Mouse (Mus musculus) intestine, embryonic 16.5 days (tissue): Measurements from ENCODE around the gene Vamp2. TPM values are rescaled to one million over a fixed set of nuclear protein-coding genes. Genes with fewer than 3 reads are reported as not detected.

ENCODE experiments used
- ATAC-seq: fragments of 200-750 bp; cut with Nextera tagmentation; 2 replicates; pipeline ENCODE4 v1.8.0; 2017; ENCODE audit warnings: moderate TSS enrichment, moderate library complexity
- H3K27ac ChIP-seq: fragments of 300-500 bp; sonication (generic); 2 replicates; pipeline ENCODE4 v1.5.1; 2014; ENCODE audit warnings: mild to moderate bottlenecking, low read length
- H3K27me3 ChIP-seq: fragments of 300-500 bp; sonication (generic); replicated peaks from 2 replicates; pipeline ENCODE4 v1.6.1; 2014; ENCODE audit warnings: low read length, control low read depth, mixed read lengths; ENCODE audit not compliant: control insufficient read depth, insufficient read depth
- H3K36me3 ChIP-seq: fragments of 300-500 bp; sonication (generic); 2 replicates; pipeline ENCODE4 v1.6.1; 2014; ENCODE audit warnings: low read length, control low read depth; ENCODE audit not compliant: control insufficient read depth, insufficient read depth
- H3K4me1 ChIP-seq: fragments of 300-500 bp; sonication (generic); 2 replicates; pipeline ENCODE4 v1.6.1; 2014; ENCODE audit warnings: low read length, control low read depth, mixed read lengths; ENCODE audit not compliant: control insufficient read depth, insufficient read depth
- H3K4me2 ChIP-seq: fragments of 300-500 bp; sonication (generic); 2 replicates; pipeline ENCODE4 v1.6.1; 2014; ENCODE audit warnings: low read depth, low read length, control low read depth
- H3K4me3 ChIP-seq: fragments of 300-500 bp; sonication (generic); 2 replicates; pipeline ENCODE4 v1.5.1; 2014; ENCODE audit warnings: mild to moderate bottlenecking, low read length
- H3K9ac ChIP-seq: fragments of 300-500 bp; sonication (generic); 2 replicates; pipeline ENCODE4 v1.6.1; 2014; ENCODE audit warnings: low read depth, low read length
- H3K9me3 ChIP-seq: fragments of 300-500 bp; sonication (generic); 2 replicates; pipeline ENCODE4 v1.6.1; 2016; ENCODE audit warnings: low read length, control low read depth; ENCODE audit not compliant: control insufficient read depth
- WGBS: fragments of 180-500 bp; shearing (Covaris S2); extraction: QIAGEN DNeasy Blood & Tissue Kit; methylation state at CpG from one replicate; pipeline ENCODE4 v1.1.7; 2014; 5-methylcytosine and 5-hydroxymethylcytosine counted together
- polyA plus RNA-seq: library from polyadenylated mRNA; unstranded; fragments of >200 nt; fragmentation: Nextera tagmentation; extraction: Ambion mirVana; gene quantifications from 2 replicates; pipeline ENCODE4 v1.2.1, GENCODE M21; 2015

Vamp2 gene
- polyA plus RNA-seq, 1 experiment from 2014 or later = 65.8 TPM

DNA sequence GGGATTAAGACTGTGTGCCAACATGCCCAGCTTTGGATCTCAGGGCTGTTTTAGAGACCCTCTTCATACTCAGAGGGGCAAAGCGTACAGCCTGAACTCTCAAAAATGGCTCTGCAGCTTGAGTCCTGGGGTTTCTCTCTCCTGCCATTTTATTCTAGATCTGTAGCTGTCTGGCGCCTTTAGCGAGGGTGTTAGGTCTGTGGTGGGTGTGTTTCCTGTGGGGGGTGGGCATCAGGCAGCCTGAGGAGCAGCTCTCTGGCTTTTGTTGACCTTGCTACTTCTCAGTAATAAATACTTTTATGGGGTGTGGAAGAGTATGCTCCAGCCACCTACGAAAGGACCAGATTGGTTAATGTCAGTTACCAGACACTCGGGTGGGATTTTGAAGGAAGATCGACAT is 10.2 kb upstream of the Vamp2 start:
- Histone ChIP-seq H3K4me1 (peaks cover 7% of the 10 kb centered on the region; the same call in 1 of the 2 replicates), H3K27ac (no peak overlapping the region), H3K9me3 (no peaks in the 10 kb centered on the region), H3K4me3 (no peak overlapping the region), H3K9ac (no peak overlapping the region), H3K27me3 (no peaks in the 10 kb centered on the region), H3K36me3 (no peaks in the 10 kb centered on the region), H3K4me2 (no peak overlapping the region)
- 61% methylated on average over 6 of the region's 6 CpGs for WGBS
- ATAC-seq = no peak

DNA sequence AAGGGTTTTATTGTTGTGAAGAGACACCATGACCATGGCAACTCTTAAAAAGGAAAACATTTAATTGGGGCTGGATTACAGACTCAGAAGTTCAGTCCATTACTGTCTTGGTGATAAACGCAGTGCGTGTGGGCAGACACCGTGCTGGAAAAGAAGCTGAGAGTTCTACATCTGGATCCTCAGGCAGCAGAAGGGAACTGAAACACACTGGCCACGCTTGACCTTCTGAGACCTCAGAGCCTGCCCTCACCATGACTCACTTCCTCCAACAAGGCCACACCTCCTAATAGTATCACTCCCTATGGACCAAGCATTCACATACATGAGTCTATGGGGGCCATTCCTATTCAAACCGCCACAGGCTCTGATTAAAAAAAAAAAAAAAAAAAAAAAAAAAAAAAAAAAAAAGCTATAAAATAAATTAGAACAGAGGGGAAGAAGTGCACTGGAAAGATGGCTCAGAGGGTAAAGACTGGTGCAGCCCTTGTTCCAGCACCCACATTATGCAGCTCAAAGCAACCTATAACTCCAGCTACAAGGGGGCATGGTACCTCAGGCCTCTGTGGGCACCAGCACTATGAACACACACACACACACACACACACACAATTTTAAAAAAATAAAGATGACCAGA is 9.4 kb upstream of the Vamp2 start:
- no peak overlapping the region for H3K4me2 ChIP-seq
- no peak overlapping the region for H3K9ac ChIP-seq
- 65% methylated on average over 5 of the region's 5 CpGs for WGBS
- H3K4me3 ChIP-seq = no peak overlapping the region
- H3K4me1 ChIP-seq = peaks cover 7% of the 10 kb centered on the region; the same call in 1 of the 2 replicates
- no peak overlapping the region for H3K27ac ChIP-seq
- H3K36me3 ChIP-seq = no peaks in the 10 kb centered on the region
- no peaks in the 10 kb centered on the region for H3K27me3 ChIP-seq
- H3K9me3 ChIP-seq = no peaks in the 10 kb centered on the region
- no peak for ATAC-seq

DNA sequence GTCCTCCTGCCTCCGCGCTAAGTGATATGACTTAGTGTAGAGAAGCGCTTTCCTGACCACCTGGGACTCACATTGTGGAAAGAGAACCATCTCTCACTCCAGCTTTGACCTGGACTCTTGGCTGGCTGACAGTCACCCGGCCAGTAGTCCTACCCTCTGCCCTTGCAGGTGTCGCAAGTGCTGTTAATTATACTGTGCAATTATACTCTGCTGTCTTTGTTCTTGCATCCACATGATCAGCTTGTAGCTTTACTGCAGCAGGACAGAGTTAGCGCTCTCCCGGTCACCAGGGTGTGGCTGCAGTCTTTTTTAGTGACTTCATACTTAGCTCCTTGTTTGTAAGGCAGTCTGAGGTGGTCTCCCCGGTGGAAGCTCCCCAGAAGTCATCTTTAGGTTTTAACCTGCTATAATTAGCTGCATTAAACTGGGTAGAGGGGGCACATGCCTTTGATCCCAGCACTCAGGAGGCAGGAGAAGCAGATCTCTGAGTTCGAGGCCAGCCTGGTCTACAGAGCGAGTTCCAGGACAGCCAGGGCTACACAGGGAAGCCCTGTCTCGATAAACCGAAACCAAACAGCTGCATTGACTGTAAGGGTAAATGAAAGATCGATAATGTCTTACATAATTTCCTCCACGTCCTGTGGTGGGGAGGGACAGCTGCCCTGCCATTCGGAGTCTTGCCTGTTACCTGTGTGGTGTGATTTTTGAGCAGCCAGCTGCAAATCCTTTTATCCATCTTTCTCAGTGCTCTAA is 8.0 kb upstream of the Vamp2 start:
- H3K9me3 ChIP-seq = no peaks in the 10 kb centered on the region
- H3K36me3 ChIP-seq = no peaks in the 10 kb centered on the region
- no peak overlapping the region for H3K9ac ChIP-seq
- H3K27ac ChIP-seq = peak overlapping the region; percentile 14; the same call in 1 of the 2 replicates
- WGBS = 75% methylated on average over 15 of the region's 15 CpGs
- peak; percentile 83 for ATAC-seq
- H3K27me3 ChIP-seq = no peaks in the 10 kb centered on the region
- no peaks in the 10 kb centered on the region for H3K4me1 ChIP-seq
- no peak overlapping the region for H3K4me3 ChIP-seq
- H3K4me2 ChIP-seq = no peak overlapping the region

DNA sequence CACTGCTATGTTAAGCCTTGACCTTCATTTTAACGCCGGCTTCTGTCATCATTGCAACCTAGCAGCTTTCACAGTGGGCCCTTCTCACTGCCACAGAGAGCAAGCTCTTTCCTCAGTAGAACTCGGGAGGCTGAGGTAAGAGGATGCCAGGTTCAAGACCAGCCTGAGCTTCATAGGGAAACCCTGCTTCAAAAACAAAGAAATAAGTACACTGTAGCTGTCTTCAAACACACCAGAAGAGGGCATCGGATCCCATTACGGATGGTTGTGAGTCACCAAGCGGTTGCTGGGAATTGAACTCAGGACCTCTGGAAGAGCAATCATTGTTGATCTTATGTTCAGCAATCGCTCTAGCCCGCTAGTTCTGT is 7.5 kb upstream of the Vamp2 start:
- WGBS = 86% methylated on average over 8 of the region's 8 CpGs
- H3K9me3 ChIP-seq = no peaks in the 10 kb centered on the region
- H3K27me3 ChIP-seq = no peaks in the 10 kb centered on the region
- no peak overlapping the region for H3K27ac ChIP-seq
- H3K4me2 ChIP-seq = no peak overlapping the region
- no peaks in the 10 kb centered on the region for H3K4me1 ChIP-seq
- H3K36me3 ChIP-seq = no peaks in the 10 kb centered on the region
- H3K9ac ChIP-seq = no peak overlapping the region
- H3K4me3 ChIP-seq = no peak overlapping the region
- ATAC-seq = no peak

DNA sequence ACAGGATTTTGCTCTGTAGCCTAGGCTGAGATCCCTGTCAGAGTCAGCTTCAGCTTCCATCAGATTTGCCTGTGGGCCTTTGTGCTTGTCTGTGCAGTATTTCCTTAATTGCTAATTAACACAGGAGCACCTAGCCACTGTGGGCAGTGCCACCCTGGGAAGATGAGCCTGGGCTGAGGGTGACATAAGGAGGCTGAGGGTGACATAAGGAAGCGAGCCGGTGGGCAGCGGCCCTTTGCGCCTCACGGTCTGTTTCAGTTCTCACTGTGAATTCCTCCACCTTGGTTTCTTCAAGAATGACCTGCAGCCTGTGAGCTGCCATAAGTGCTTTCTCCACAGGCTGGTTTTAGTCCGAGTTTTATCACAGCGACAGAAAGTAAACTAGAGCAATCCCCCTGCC is 6.7 kb upstream of the Vamp2 start:
- 83% methylated on average over 7 of the region's 7 CpGs for WGBS
- Histone ChIP-seq H3K4me1 (no peaks in the 10 kb centered on the region), H3K4me2 (no peak overlapping the region), H3K27ac (no peak overlapping the region), H3K36me3 (no peaks in the 10 kb centered on the region), H3K27me3 (no peaks in the 10 kb centered on the region), H3K9ac (no peak overlapping the region), H3K4me3 (no peak overlapping the region), H3K9me3 (no peaks in the 10 kb centered on the region)
- ATAC-seq = no peak

DNA sequence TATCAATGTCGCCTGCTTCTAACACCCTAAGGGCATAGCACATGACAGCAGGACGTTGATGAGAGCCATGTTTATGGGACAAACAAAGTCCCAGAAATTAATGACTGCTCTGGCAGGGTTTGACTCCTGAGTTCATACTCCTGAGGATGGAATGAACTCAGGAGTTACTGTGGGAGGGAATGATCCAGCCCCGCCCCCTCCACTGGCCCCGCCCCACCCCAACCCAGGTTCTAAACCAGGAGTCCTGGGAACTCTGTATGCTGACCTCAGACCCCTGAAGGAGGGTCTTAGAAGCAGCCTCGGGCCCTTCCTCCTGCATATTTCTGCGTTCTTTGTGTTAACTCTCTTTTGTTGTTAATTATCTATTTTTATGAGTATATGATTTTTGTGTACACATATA is 2.7 kb upstream of the Vamp2 start:
- WGBS = 56% methylated on average over 6 of the region's 6 CpGs
- H3K27ac ChIP-seq = no peak overlapping the region
- no peak for ATAC-seq
- H3K9ac ChIP-seq = no peak overlapping the region
- peaks cover 27% of the 10 kb centered on the region for H3K4me1 ChIP-seq
- no peaks in the 10 kb centered on the region for H3K27me3 ChIP-seq
- H3K4me2 ChIP-seq = no peak overlapping the region
- no peaks in the 10 kb centered on the region for H3K9me3 ChIP-seq
- no peaks in the 10 kb centered on the region for H3K36me3 ChIP-seq
- no peak overlapping the region for H3K4me3 ChIP-seq

DNA sequence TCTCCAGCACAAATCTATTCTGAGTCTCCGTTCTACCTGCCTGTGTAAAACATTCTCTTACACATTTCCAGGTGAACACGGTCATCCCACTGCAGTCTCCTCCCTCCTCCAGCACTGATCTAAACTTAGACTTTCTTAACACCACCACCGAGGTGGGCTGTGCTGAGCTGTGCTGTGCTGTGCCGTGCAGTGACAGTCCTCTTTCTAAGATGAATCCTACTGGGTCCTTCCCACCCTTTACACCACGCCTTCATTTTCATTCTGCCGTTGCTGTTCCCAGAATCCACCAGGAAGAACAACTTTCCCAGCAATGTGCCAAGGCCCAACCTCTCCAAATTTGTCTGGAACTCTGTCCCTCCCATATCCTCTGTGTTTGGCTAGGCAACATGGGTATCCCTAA is 1.9 kb upstream of the Vamp2 start:
- no peak for ATAC-seq
- no peak overlapping the region for H3K4me3 ChIP-seq

DNA sequence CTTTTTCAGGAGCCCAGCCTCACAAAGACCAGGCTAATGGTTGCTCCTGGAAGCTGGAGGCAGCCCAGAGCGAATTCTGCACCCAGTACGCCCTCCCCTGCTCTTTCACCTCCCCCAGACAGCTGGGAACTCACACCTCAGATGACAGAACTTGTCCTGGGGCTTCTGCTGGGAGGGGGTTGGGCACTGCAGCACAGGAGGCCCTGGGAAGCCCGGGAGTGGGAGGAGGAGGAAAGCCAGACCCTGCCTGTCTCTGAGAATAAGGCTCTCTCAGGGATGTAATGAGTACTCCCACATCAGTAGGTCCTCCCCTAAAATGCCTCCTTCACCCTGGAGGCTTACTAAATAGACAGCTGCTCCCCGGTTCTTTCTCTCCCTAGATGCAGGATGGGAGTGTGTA is 1.2 kb upstream of the Vamp2 start:
- no peaks in the 10 kb centered on the region for H3K27me3 ChIP-seq
- peak overlapping the region; percentile 73 for H3K27ac ChIP-seq
- peaks cover 38% of the 10 kb centered on the region for H3K4me1 ChIP-seq
- peak overlapping the region; percentile 45 for H3K9ac ChIP-seq
- H3K4me3 ChIP-seq = no peak overlapping the region
- H3K9me3 ChIP-seq = no peaks in the 10 kb centered on the region
- 20% methylated on average over 4 of the region's 4 CpGs for WGBS
- H3K4me2 ChIP-seq = no peak overlapping the region
- peak; percentile 15; the same call in 1 of the 2 replicates for ATAC-seq
- H3K36me3 ChIP-seq = no peaks in the 10 kb centered on the region

More for the DNA sequence above, 1.9 kb upstream of the Vamp2 start:
- Histone ChIP-seq H3K27me3 (no peaks in the 10 kb centered on the region), H3K4me1 (peaks cover 32% of the 10 kb centered on the region), H3K4me2 (no peak overlapping the region), H3K9ac (no peak overlapping the region), H3K9me3 (no peaks in the 10 kb centered on the region), H3K27ac (no peak overlapping the region), H3K36me3 (no peaks in the 10 kb centered on the region)
- 49% methylated on average over 6 of the region's 6 CpGs for WGBS

DNA sequence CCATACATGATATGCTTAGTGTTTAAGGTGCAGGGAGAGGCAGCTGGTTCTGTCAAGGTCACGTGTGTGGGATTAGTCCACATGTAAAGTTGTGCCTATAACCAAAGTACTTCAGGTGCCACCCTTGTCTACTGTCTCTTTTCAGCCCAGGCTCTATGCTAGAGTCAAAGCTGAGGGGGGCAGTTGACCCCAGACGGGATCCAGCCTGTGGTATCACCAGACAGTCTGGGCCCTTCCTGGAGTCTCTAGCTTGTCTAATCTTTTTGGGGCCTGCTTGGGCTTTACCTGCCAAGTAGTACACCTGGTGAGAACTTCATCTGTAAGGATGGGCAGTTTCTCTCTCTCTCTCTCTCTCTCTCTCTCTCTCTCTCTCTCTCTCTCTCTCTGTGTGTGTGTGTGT is 693 bp upstream of the Vamp2 start:
- no peaks in the 10 kb centered on the region for H3K9me3 ChIP-seq
- peak overlapping the region; percentile 73 for H3K27ac ChIP-seq
- no peak overlapping the region; the same call in 1 of the 2 replicates for H3K4me3 ChIP-seq
- H3K4me2 ChIP-seq = no peak overlapping the region
- no peaks in the 10 kb centered on the region for H3K27me3 ChIP-seq
- peaks cover 2% of the 10 kb centered on the region; the same call in 1 of the 2 replicates for H3K36me3 ChIP-seq
- WGBS = 62% methylated on average over 2 of the region's 2 CpGs
- H3K4me1 ChIP-seq = peaks cover 40% of the 10 kb centered on the region
- H3K9ac ChIP-seq = peak overlapping the region; percentile 100
- no peak for ATAC-seq
